Mouse (Mus musculus): Measurements from ENCODE around the gene 9130019O22Rik. TPM values are rescaled to one million over a fixed set of nuclear protein-coding genes. Genes with fewer than 3 reads are reported as not detected.
"Not testable (repeated sequence)": the region's sequence is repeated elsewhere in the genome, so short reads cannot be mapped to it uniquely, and the experiment has no call there.

Gene 9130019O22Rik
- total RNA-seq, 2 experiments from 2014 or later: 3.3 to 3.9 TPM

- intact Hi-C loops (cut with DNase I); DNase-seq (ENCODE audit: low spot score in 2 of 2): not testable (repeated sequence)
Observed at GRCm38 (mm10) chr7:127385560-127385959, 1.4 kb downstream of the 9130019O22Rik start.

GRCm38 (mm10) chr7:127378310-127378921, 8.6 kb downstream of the 9130019O22Rik start:
- intact Hi-C loops (cut with DNase I): loop anchor here (1.0 kb wide), 1 partner anchor 10 kb away; no protein-coding TSS in a partner anchor
- DNase-seq (ENCODE audit: low spot score in 2 of 2): no peak

GRCm38 (mm10) chr7:127375271-127376245, 11.4 kb downstream of the 9130019O22Rik start, which contains the start of gene Zfp747:
TSS of gene Zfp747 (minus strand) at chr7:127376050.
- intact Hi-C loops (cut with DNase I): not testable (repeated sequence)
- peak; percentile 88 to 92 for DNase-seq (ENCODE audit: low spot score in 2 of 2)

GRCm38 (mm10) chr7:127371870-127372269, 15.1 kb downstream of the 9130019O22Rik start:
- intact Hi-C loops (cut with DNase I); DNase-seq (ENCODE audit: low spot score in 2 of 2): not testable (repeated sequence)

- intact Hi-C loops (cut with DNase I): no loop called here
- no peak for DNase-seq (ENCODE audit: low spot score in 2 of 2)
Observed at GRCm38 (mm10) chr7:127371213-127371612, 15.8 kb downstream of the 9130019O22Rik start.

GRCm38 (mm10) chr7:127366249-127366648, 20.7 kb downstream of the 9130019O22Rik start:
- DNase-seq (ENCODE audit: low spot score in 2 of 2): no peak
- intact Hi-C loops (cut with DNase I): no loop called here

GRCm38 (mm10) chr7:127364166-127364565, 22.8 kb downstream of the 9130019O22Rik start:
- no peak for DNase-seq (ENCODE audit: low spot score in 2 of 2)
- intact Hi-C loops (cut with DNase I): loop anchor here (5.0 kb wide), 2 partner anchors 53 to 108 kb away; no protein-coding TSS in a partner anchor

- peak; percentile 34 to 55 for DNase-seq (ENCODE audit: low spot score in 2 of 2)
- intact Hi-C loops (cut with DNase I): loop anchor here (5.0 kb wide), 2 partner anchors 54 to 109 kb away; no protein-coding TSS in a partner anchor
Observed at GRCm38 (mm10) chr7:127363475-127363921, 23.5 kb downstream of the 9130019O22Rik start.

- intact Hi-C loops (cut with DNase I): loop anchor here (5.0 kb wide), 2 partner anchors 55 to 110 kb away; no protein-coding TSS in a partner anchor
- DNase-seq (ENCODE audit: low spot score in 2 of 2): not testable (repeated sequence)
Observed at GRCm38 (mm10) chr7:127362418-127362817, 24.5 kb downstream of the 9130019O22Rik start.

- no peak for DNase-seq (ENCODE audit: low spot score in 2 of 2)
- intact Hi-C loops (cut with DNase I): loop anchor here (5.0 kb wide), 2 partner anchors 56 to 111 kb away; no protein-coding TSS in a partner anchor
Observed at GRCm38 (mm10) chr7:127361449-127361848, 25.5 kb downstream of the 9130019O22Rik start.

GRCm38 (mm10) chr7:127360265-127360664, 26.7 kb downstream of the 9130019O22Rik start:
- intact Hi-C loops (cut with DNase I): loop anchor here (5.0 kb wide), 2 partner anchors 57 to 112 kb away; no protein-coding TSS in a partner anchor
- DNase-seq (ENCODE audit: low spot score in 2 of 2): no peak

- intact Hi-C loops (cut with DNase I): no loop called here
- no peak for DNase-seq (ENCODE audit: low spot score in 2 of 2)
Observed at GRCm38 (mm10) chr7:127358472-127358871, 28.5 kb downstream of the 9130019O22Rik start.

- DNase-seq (ENCODE audit: low spot score in 2 of 2): no peak
- intact Hi-C loops (cut with DNase I): no loop called here
Observed at GRCm38 (mm10) chr7:127357871-127358270, 29.1 kb downstream of the 9130019O22Rik start.

- intact Hi-C loops (cut with DNase I): no loop called here
Observed at GRCm38 (mm10) chr7:127355796-127356195, 31.2 kb downstream of the 9130019O22Rik start.

GRCm38 (mm10) chr7:127351230-127352004, 35.5 kb downstream of the 9130019O22Rik start:
- intact Hi-C loops (cut with DNase I): no loop called here
- no peak for DNase-seq (ENCODE audit: low spot score in 2 of 2)

More at GRCm38 (mm10) chr7:127355796-127356195, 31.2 kb downstream of the 9130019O22Rik start:
- DNase-seq (ENCODE audit: low spot score in 2 of 2): no peak

- DNase-seq (ENCODE audit: low spot score in 2 of 2): no peak
- intact Hi-C loops (cut with DNase I): loop anchor here (5.0 kb wide), 1 partner anchor 84 kb away; the partner anchor contains the start of gene Dctpp1
Observed at GRCm38 (mm10) chr7:127346676-127347075, 40.3 kb downstream of the 9130019O22Rik start.

- DNase-seq (ENCODE audit: low spot score in 2 of 2): peak; percentile 90 to 92
- intact Hi-C loops (cut with DNase I): loop anchor here (5.0 kb wide), 1 partner anchor 83 kb away; the partner anchor contains the start of gene Dctpp1
Observed at GRCm38 (mm10) chr7:127345512-127346325, 41.2 kb downstream of the 9130019O22Rik start, which contains the start of gene Zfp768. TSS of gene Zfp768 (minus strand) at chr7:127345589.

GRCm38 (mm10) chr7:127345092-127345491, 41.9 kb downstream of the 9130019O22Rik start:
- intact Hi-C loops (cut with DNase I): loop anchor here (5.0 kb wide), 1 partner anchor 83 kb away; the partner anchor contains the start of gene Dctpp1
- DNase-seq (ENCODE audit: low spot score in 2 of 2): no peak
